Mouse (Mus musculus) myocyte (in vitro differentiated cells): ENCODE data around the gene Ephb6.

ENCODE experiments used
- CEBPB ChIP-seq: IDR thresholded peaks from 2 replicates; pipeline ENCODE4 v1.6.1; 2011; ENCODE audit warnings: mild to moderate bottlenecking, moderate library complexity; ENCODE audit not compliant: poor library complexity, insufficient read depth, severe bottlenecking
- E2F4 ChIP-seq: IDR thresholded peaks from one replicate; pipeline ENCODE4 v1.6.1; 2011; ENCODE audit warnings: mild to moderate bottlenecking, control low read depth, moderate library complexity; ENCODE audit not compliant: insufficient read depth
- MAX ChIP-seq: IDR thresholded peaks from one replicate; pipeline ENCODE4 v1.6.1; 2011; ENCODE audit warnings: low read depth, mild to moderate bottlenecking, control low read depth
- MYOD1 ChIP-seq, 3 experiments: IDR thresholded peaks; one replicate each; pipeline ENCODE4 v1.6.1; 2011; ENCODE audit warnings: control low read depth in 2 of 3, low read depth in 2 of 3, mild to moderate bottlenecking in 2 of 3, moderate library complexity in 1 of 3; ENCODE audit not compliant: insufficient read length in 2 of 3, control insufficient read depth in 1 of 3
- POLR2A ChIP-seq: IDR thresholded peaks from one replicate; pipeline ENCODE4 v1.6.1; 2011; ENCODE audit warnings: low read depth, mild to moderate bottlenecking, control low read depth, moderate library complexity; ENCODE audit not compliant: insufficient read length
- REST ChIP-seq: IDR thresholded peaks from one replicate; pipeline ENCODE4 v1.6.1; 2011; ENCODE audit warnings: mild to moderate bottlenecking, control low read depth, moderate library complexity; ENCODE audit not compliant: insufficient read depth, insufficient read length
- SRF ChIP-seq: IDR thresholded peaks from one replicate; pipeline ENCODE4 v1.6.1; 2011; ENCODE audit warnings: low read depth; ENCODE audit not compliant: control insufficient read depth, insufficient read length
- TCF12 ChIP-seq: IDR thresholded peaks from one replicate; pipeline ENCODE4 v1.6.1; 2011; ENCODE audit warnings: mild to moderate bottlenecking, control low read depth; ENCODE audit not compliant: poor library complexity, insufficient read depth, severe bottlenecking
- USF1 ChIP-seq: IDR thresholded peaks from one replicate; pipeline ENCODE4 v1.6.1; 2011; ENCODE audit warnings: low read depth, mild to moderate bottlenecking, control low read depth, moderate library complexity

GRCm38 (mm10) chr6:41557468-41557867 is 47.8 kb upstream of the Ephb6 start:
- no peak for TF ChIP-seq MAX
- TF ChIP-seq POLR2A: no peak
- no peak for TF ChIP-seq REST
- no peak for TF ChIP-seq USF1
- TF ChIP-seq TCF12: no peak
- TF ChIP-seq MYOD1 (IDR thresholded peaks at IDR 0.05; ENCODE audit: control insufficient read depth in 1 of 3, insufficient read length in 2 of 3, low read depth in 2 of 3): no peak
- no peak for TF ChIP-seq SRF
- no peak for TF ChIP-seq E2F4
- no peak for TF ChIP-seq CEBPB
